Mouse (Mus musculus) lung, adult 2 months (tissue): ENCODE measurements around the gene Zbtb8os.

ENCODE experiments used
- CTCF ChIP-seq: fragments of 200-500 bp; IDR thresholded peaks from 2 replicates; pipeline ENCODE4 v1.5.1; 2011; ENCODE audit warnings: mild to moderate bottlenecking, low read length, control low read depth; ENCODE audit not compliant: insufficient read depth
- POLR2A ChIP-seq: fragments of 200-500 bp; IDR thresholded peaks from 2 replicates; pipeline ENCODE4 v1.6.1; 2011; ENCODE audit warnings: low read depth, mild to moderate bottlenecking, control low read depth, low read length, borderline replicate concordance; ENCODE audit errors: extremely low read depth

GRCm38 (mm10) chr4:129390216-129390743 lies 54.8 kb downstream of the Zbtb8os start:
- TF ChIP-seq CTCF = no peak
- TF ChIP-seq POLR2A = no peak
